Mouse (Mus musculus): ENCODE measurements around the gene Sit1.

GRCm38 (mm10) chr4:43480985-43481384 lies 2.5 kb downstream of the Sit1 start:
- TF ChIP-seq CTCF (IDR thresholded peaks at IDR 0.05; ENCODE audit: control insufficient read depth, insufficient read depth, low read length) (no peak), POLR2A (IDR thresholded peaks at IDR 0.05; ENCODE audit: borderline replicate concordance, control insufficient read depth, low read depth, low read length) (no peak)
